Mouse (Mus musculus) neural tube, embryonic 11.5 days (tissue): ENCODE data around the gene Rgs3. TPM values are rescaled to one million over a fixed set of nuclear protein-coding genes. Genes with fewer than 3 reads are reported as not detected.

ENCODE experiments used
- ATAC-seq: fragments of 200-750 bp; cut with Nextera tagmentation; 2 replicates; pipeline ENCODE4 v1.8.0; 2017; ENCODE audit warnings: moderate number of reproducible peaks, mild to moderate bottlenecking, moderate TSS enrichment, moderate library complexity; ENCODE audit not compliant: insufficient read depth, low FRiP score, low TSS enrichment
- DNase-seq: peaks from one replicate; pipeline ENCODE4 v3.0.0-alpha.2; 2015; ENCODE audit warnings: low spot score
- H3K27ac ChIP-seq: fragments of 300-500 bp; sonication (generic); 2 replicates; pipeline ENCODE4 v1.5.1; 2014; ENCODE audit warnings: low read depth, mild to moderate bottlenecking, low read length
- H3K27me3 ChIP-seq: fragments of 300-500 bp; sonication (generic); 2 replicates; pipeline ENCODE4 v1.6.1; 2014; ENCODE audit warnings: mild to moderate bottlenecking, low read length, mixed read lengths; ENCODE audit not compliant: control insufficient read depth, insufficient read depth
- H3K36me3 ChIP-seq: fragments of 300-500 bp; sonication (generic); 2 replicates; pipeline ENCODE4 v1.6.1; 2014; ENCODE audit warnings: mild to moderate bottlenecking, low read length, moderate library complexity, mixed read lengths; ENCODE audit not compliant: control insufficient read depth, insufficient read depth
- H3K4me1 ChIP-seq: fragments of 300-500 bp; sonication (generic); 2 replicates; pipeline ENCODE4 v1.6.1; 2014; ENCODE audit warnings: low read length, mixed read lengths; ENCODE audit not compliant: control insufficient read depth, insufficient read depth
- H3K4me2 ChIP-seq: fragments of 300-500 bp; sonication (generic); 2 replicates; pipeline ENCODE4 v1.6.1; 2014; ENCODE audit warnings: low read depth, mild to moderate bottlenecking, moderate library complexity
- H3K4me3 ChIP-seq: fragments of 300-500 bp; sonication (generic); 2 replicates; pipeline ENCODE4 v1.5.1; 2014; ENCODE audit warnings: low read depth, low read length
- H3K9ac ChIP-seq: fragments of 300-500 bp; sonication (generic); 2 replicates; pipeline ENCODE4 v1.6.1; 2014; ENCODE audit warnings: mild to moderate bottlenecking, low read length
- H3K9me3 ChIP-seq: fragments of 300-500 bp; sonication (generic); 2 replicates; pipeline ENCODE4 v1.6.1; 2016; ENCODE audit warnings: low read length; ENCODE audit not compliant: control insufficient read depth
- WGBS: fragments of 180-500 bp; shearing (Covaris S2); extraction: QIAGEN DNeasy Blood & Tissue Kit; methylation state at CpG from one replicate; pipeline ENCODE4 v1.1.7; 2014; 5-methylcytosine and 5-hydroxymethylcytosine counted together
- polyA plus RNA-seq: library from polyadenylated mRNA; unstranded; fragments of >200 nt; fragmentation: Nextera tagmentation; extraction: Ambion mirVana; gene quantifications from 2 replicates; pipeline ENCODE4 v1.2.1, GENCODE M21; 2014

Rgs3 gene
- polyA plus RNA-seq, 1 experiment from 2014 or later: 29.4 TPM

- H3K9me3 ChIP-seq: no peaks in the 10 kb centered on the region
- no peak overlapping the region for H3K4me2 ChIP-seq
- ATAC-seq (no peak), DNase-seq (no peak)
- no peak overlapping the region for H3K4me3 ChIP-seq
- H3K36me3 ChIP-seq: no peaks in the 10 kb centered on the region
- 75% methylated on average over 13 of the region's 13 CpGs for WGBS
- no peaks in the 10 kb centered on the region for H3K27me3 ChIP-seq
- H3K9ac ChIP-seq: no peak overlapping the region
- peaks cover 32% of the 10 kb centered on the region for H3K4me1 ChIP-seq
- no peak overlapping the region for H3K27ac ChIP-seq
These were observed 63.8 kb downstream of the Rgs3 start for GRCm38 (mm10) chr4:62623251-62624015.

- WGBS: 33% methylated on average over 15 of the region's 15 CpGs
- peak overlapping the region; percentile 62 for H3K27ac ChIP-seq
- no peaks in the 10 kb centered on the region for H3K9me3 ChIP-seq
- H3K4me2 ChIP-seq: no peak overlapping the region
- peaks cover 30% of the 10 kb centered on the region for H3K4me1 ChIP-seq
- ATAC-seq: no peak
- H3K27me3 ChIP-seq: no peaks in the 10 kb centered on the region
- peak overlapping the region; percentile 35; the same call in 1 of the 2 replicates for H3K9ac ChIP-seq
- peak; percentile 54 for DNase-seq
- no peak overlapping the region for H3K4me3 ChIP-seq
- no peaks in the 10 kb centered on the region for H3K36me3 ChIP-seq
These were observed 65.2 kb downstream of the Rgs3 start for GRCm38 (mm10) chr4:62624679-62625450.

- Histone ChIP-seq H3K36me3 (no peaks in the 10 kb centered on the region), H3K27ac (peak overlapping the region; percentile 62), H3K4me2 (no peak overlapping the region), H3K4me1 (peaks cover 32% of the 10 kb centered on the region), H3K4me3 (no peak overlapping the region), H3K27me3 (no peaks in the 10 kb centered on the region), H3K9me3 (no peaks in the 10 kb centered on the region), H3K9ac (no peak overlapping the region)
- DNase-seq (no peak), ATAC-seq (no peak)
- 69% methylated on average over 19 of the region's 19 CpGs for WGBS
These were observed 65.9 kb downstream of the Rgs3 start for GRCm38 (mm10) chr4:62625451-62626061.

- Histone ChIP-seq H3K4me3 (no peak overlapping the region), H3K9me3 (no peaks in the 10 kb centered on the region), H3K9ac (no peak overlapping the region), H3K4me1 (peaks cover 32% of the 10 kb centered on the region), H3K27me3 (no peaks in the 10 kb centered on the region), H3K27ac (no peak overlapping the region), H3K4me2 (no peak overlapping the region), H3K36me3 (no peaks in the 10 kb centered on the region)
- ATAC-seq (no peak), DNase-seq (no peak)
- WGBS: 77% methylated on average over 15 of the region's 15 CpGs
These were observed 66.8 kb downstream of the Rgs3 start for GRCm38 (mm10) chr4:62626228-62627026.

GRCm38 (mm10) chr4:62627331-62627730, 67.7 kb downstream of the Rgs3 start:
- DNase-seq: no peak
- ATAC-seq: no peak
- peaks cover 27% of the 10 kb centered on the region for H3K4me1 ChIP-seq
- WGBS: 57% methylated on average over 4 of the region's 4 CpGs
- H3K27ac ChIP-seq: no peak overlapping the region
- no peak overlapping the region for H3K4me2 ChIP-seq
- no peak overlapping the region for H3K9ac ChIP-seq
- no peaks in the 10 kb centered on the region for H3K27me3 ChIP-seq
- no peaks in the 10 kb centered on the region for H3K36me3 ChIP-seq
- H3K9me3 ChIP-seq: no peaks in the 10 kb centered on the region
- H3K4me3 ChIP-seq: no peak overlapping the region

GRCm38 (mm10) chr4:62628547-62628946, 68.9 kb downstream of the Rgs3 start:
- H3K27me3 ChIP-seq: no peaks in the 10 kb centered on the region
- no peaks in the 10 kb centered on the region for H3K9me3 ChIP-seq
- no peaks in the 10 kb centered on the region for H3K36me3 ChIP-seq
- H3K4me1 ChIP-seq: peaks cover 27% of the 10 kb centered on the region
- no peak overlapping the region for H3K9ac ChIP-seq
- no peak overlapping the region for H3K4me3 ChIP-seq
- WGBS: 81% methylated on average over 7 of the region's 7 CpGs
- no peak overlapping the region for H3K4me2 ChIP-seq
- no peak overlapping the region for H3K27ac ChIP-seq
- ATAC-seq (no peak), DNase-seq (no peak)

GRCm38 (mm10) chr4:62629461-62629860, 69.8 kb downstream of the Rgs3 start:
- ATAC-seq (no peak), DNase-seq (no peak)
- Histone ChIP-seq H3K27me3 (no peaks in the 10 kb centered on the region), H3K36me3 (no peaks in the 10 kb centered on the region), H3K9ac (0 out of 2 replicates have a peak overlapping the region, but pooled peaks have one; percentile 11), H3K4me3 (no peak overlapping the region), H3K4me2 (no peak overlapping the region), H3K4me1 (peaks cover 26% of the 10 kb centered on the region), H3K9me3 (no peaks in the 10 kb centered on the region), H3K27ac (no peak overlapping the region)
- 54% methylated on average over 9 of the region's 9 CpGs for WGBS

- Histone ChIP-seq H3K27me3 (no peaks in the 10 kb centered on the region), H3K4me3 (no peak overlapping the region), H3K9ac (no peak overlapping the region), H3K27ac (0 out of 2 replicates have a peak overlapping the region, but pooled peaks have one; percentile 14), H3K4me2 (no peak overlapping the region), H3K9me3 (no peaks in the 10 kb centered on the region), H3K4me1 (peaks cover 22% of the 10 kb centered on the region), H3K36me3 (no peaks in the 10 kb centered on the region)
- ATAC-seq: no peak
- WGBS: 44% methylated on average over 4 of the region's 4 CpGs
- no peak for DNase-seq
These were observed 70.3 kb downstream of the Rgs3 start for GRCm38 (mm10) chr4:62629905-62630304.
